8 mouse cellular contexts compared by ENCODE assay signal in the genomic region with DNA sequence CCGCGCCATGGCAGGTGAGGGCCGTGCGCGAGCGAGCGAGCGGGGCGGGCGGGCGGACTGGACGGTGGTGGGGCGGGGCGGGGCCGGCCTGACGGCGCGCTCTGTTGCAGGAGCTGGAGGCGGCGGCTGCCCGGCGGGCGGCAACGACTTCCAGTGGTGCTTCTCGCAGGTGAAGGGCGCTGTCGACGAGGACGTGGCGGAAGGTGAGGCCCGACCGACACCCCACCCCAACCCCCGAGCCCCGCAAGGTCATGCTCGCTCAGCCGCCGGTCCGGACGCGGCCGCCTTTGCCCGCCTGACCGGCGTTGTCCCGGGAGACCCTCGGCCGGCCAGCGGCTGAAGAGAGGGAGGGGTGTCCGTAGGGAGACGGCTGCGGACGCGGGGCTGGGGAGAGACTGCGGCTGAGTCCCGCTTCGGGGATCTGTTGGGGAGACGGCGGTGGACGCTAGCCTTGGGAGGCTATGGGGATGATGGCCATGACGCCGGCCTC. TPM values are rescaled to one million over a fixed set of nuclear protein-coding genes. Genes with fewer than 3 reads are reported as not detected.
DNase-seq lines count a peak whose midpoint lies in the region; ATAC-seq and TF ChIP-seq lines count a peak whose summit lies in the region.

No protein-coding gene starts in this region.

- no peak for TF ChIP-seq EP300 in ES-Bruce4 (IDR thresholded peaks at IDR 0.05; ENCODE audit: insufficient read depth, low read depth, low read length)

- no peak for DNase-seq in kidney, postnatal 4 days
- peak; percentile 23 for DNase-seq in embryonic facial prominence, embryonic 14.5 days (ENCODE audit: low spot score)
- peak; percentile 95 for DNase-seq in midbrain, embryonic 11.5 days (ENCODE audit: low spot score, missing footprints)
- DNase-seq in urinary bladder, adult 2 months (ENCODE audit: low spot score): no peak
- DNase-seq in kidney, postnatal 10 days: no peak

- H3K9me3 ChIP-seq in kidney, embryonic 15.5 days (replicated peaks): no peaks in the 10 kb centered on the region
- no peaks in the 10 kb centered on the region for H3K9me3 ChIP-seq in ES-Bruce4 (replicated peaks; ENCODE audit: control insufficient read depth, insufficient read depth, low read length, poor library complexity, severe bottlenecking)
- H3K9me3 ChIP-seq in embryonic facial prominence, embryonic 14.5 days (ENCODE audit: control insufficient read depth, low read length): no peaks in the 10 kb centered on the region
- no peaks in the 10 kb centered on the region for H3K9me3 ChIP-seq in intestine, embryonic 15.5 days
- no peaks in the 10 kb centered on the region for H3K9me3 ChIP-seq in midbrain, embryonic 11.5 days (ENCODE audit: control insufficient read depth, low read length)

- H3K27me3 ChIP-seq in kidney, embryonic 15.5 days: no peaks in the 10 kb centered on the region
- no peaks in the 10 kb centered on the region for H3K27me3 ChIP-seq in ES-Bruce4 (ENCODE audit: control insufficient read depth, insufficient read depth, low read length, poor library complexity, severe bottlenecking)
- H3K27me3 ChIP-seq in embryonic facial prominence, embryonic 14.5 days (replicated peaks; ENCODE audit: control insufficient read depth, insufficient read depth, low read length): no peaks in the 10 kb centered on the region
- no peaks in the 10 kb centered on the region for H3K27me3 ChIP-seq in intestine, embryonic 15.5 days (replicated peaks)
- H3K27me3 ChIP-seq in midbrain, embryonic 11.5 days (ENCODE audit: control insufficient read depth, insufficient read depth, low read length): no peaks in the 10 kb centered on the region

- peak overlapping the region; percentile 81 for H3K4me2 ChIP-seq in kidney, embryonic 15.5 days
- peak overlapping the region; percentile 85 for H3K4me2 ChIP-seq in embryonic facial prominence, embryonic 14.5 days (ENCODE audit: low read depth, low read length)
- peak overlapping the region; percentile 76 for H3K4me2 ChIP-seq in intestine, embryonic 15.5 days (replicated peaks)
- peak overlapping the region; percentile 73 for H3K4me2 ChIP-seq in midbrain, embryonic 11.5 days

- peak; percentile 90 for ATAC-seq in kidney, embryonic 15.5 days (replicated peaks; ENCODE audit: low FRiP score)
- ATAC-seq in embryonic facial prominence, embryonic 14.5 days (ENCODE audit: low read depth): peak; percentile 82
- peak; percentile 90 for ATAC-seq in intestine, embryonic 15.5 days
- peak; percentile 87 for ATAC-seq in midbrain, embryonic 11.5 days (ENCODE audit: low FRiP score)

- H3K9ac ChIP-seq in kidney, embryonic 15.5 days: peak overlapping the region; percentile 94
- peak overlapping the region; percentile 99 for H3K9ac ChIP-seq in ES-Bruce4 (ENCODE audit: low read depth, poor library complexity, severe bottlenecking)
- H3K9ac ChIP-seq in embryonic facial prominence, embryonic 14.5 days (ENCODE audit: low read depth, low read length): peak overlapping the region; percentile 98
- H3K9ac ChIP-seq in intestine, embryonic 15.5 days: peak overlapping the region; percentile 97
- H3K9ac ChIP-seq in midbrain, embryonic 11.5 days (ENCODE audit: low read length): peak overlapping the region; percentile 96

- H3K4me3 ChIP-seq in kidney, embryonic 15.5 days (replicated peaks): peak overlapping the region; percentile 71
- H3K4me3 ChIP-seq in ES-Bruce4 (ENCODE audit: low read depth, low read length): peak overlapping the region; percentile 89
- H3K4me3 ChIP-seq in embryonic facial prominence, embryonic 14.5 days (ENCODE audit: low read depth, low read length): peak overlapping the region; percentile 97
- peak overlapping the region; percentile 98 for H3K4me3 ChIP-seq in intestine, embryonic 15.5 days (replicated peaks)
- H3K4me3 ChIP-seq in midbrain, embryonic 11.5 days (ENCODE audit: low read depth, low read length): peak overlapping the region; percentile 80

- H3K36me3 ChIP-seq in kidney, embryonic 15.5 days: peaks cover 17% of the 10 kb centered on the region
- H3K36me3 ChIP-seq in ES-Bruce4 (ENCODE audit: control insufficient read depth, insufficient read depth, low read length, poor library complexity, severe bottlenecking): peaks cover 3% of the 10 kb centered on the region; the same call in 1 of the 2 replicates
- H3K36me3 ChIP-seq in embryonic facial prominence, embryonic 14.5 days (ENCODE audit: control insufficient read depth, insufficient read depth, low read length): peaks cover 15% of the 10 kb centered on the region
- H3K36me3 ChIP-seq in intestine, embryonic 15.5 days: no peaks in the 10 kb centered on the region
- H3K36me3 ChIP-seq in midbrain, embryonic 11.5 days (ENCODE audit: control insufficient read depth, insufficient read depth, low read length): no peaks in the 10 kb centered on the region

- peak overlapping the region; percentile 97 for H3K27ac ChIP-seq in kidney, embryonic 15.5 days
- H3K27ac ChIP-seq in ES-Bruce4 (ENCODE audit: insufficient read depth, low read length): peak overlapping the region; percentile 32; the same call in 1 of the 2 replicates
- peak overlapping the region; percentile 93 for H3K27ac ChIP-seq in embryonic facial prominence, embryonic 14.5 days (replicated peaks; ENCODE audit: low read depth, low read length)
- peak overlapping the region; percentile 96 for H3K27ac ChIP-seq in intestine, embryonic 15.5 days
- H3K27ac ChIP-seq in midbrain, embryonic 11.5 days (ENCODE audit: low read depth, low read length): peak overlapping the region; percentile 89

- TF ChIP-seq CTCF in ES-Bruce4 (IDR thresholded peaks at IDR 0.05; ENCODE audit: low read depth, low read length): no peak

- 0% methylated on average over 44 of the region's 61 CpGs for WGBS in kidney, embryonic 15.5 days
- WGBS in embryonic facial prominence, embryonic 14.5 days: under 1% methylated on average over 13 of the region's 61 CpGs
- under 1% methylated on average over 59 of the region's 61 CpGs for WGBS in intestine, embryonic 15.5 days
- WGBS in midbrain, embryonic 11.5 days: under 1% methylated on average over 60 of the region's 61 CpGs

- H3K4me1 ChIP-seq in kidney, embryonic 15.5 days: peaks cover 42% of the 10 kb centered on the region
- H3K4me1 ChIP-seq in ES-Bruce4 (ENCODE audit: control insufficient read depth, insufficient read depth, low read length): peaks cover 2% of the 10 kb centered on the region
- H3K4me1 ChIP-seq in embryonic facial prominence, embryonic 14.5 days (ENCODE audit: control insufficient read depth, insufficient read depth, low read length): peaks cover 33% of the 10 kb centered on the region
- H3K4me1 ChIP-seq in intestine, embryonic 15.5 days (replicated peaks): peaks cover 23% of the 10 kb centered on the region
- peaks cover 31% of the 10 kb centered on the region for H3K4me1 ChIP-seq in midbrain, embryonic 11.5 days (ENCODE audit: control insufficient read depth, insufficient read depth, low read length)

- TF ChIP-seq POLR2A in ES-Bruce4 (IDR thresholded peaks at IDR 0.05; ENCODE audit: insufficient read depth, low read length): no peak

RNA-seq across cellular contexts. Expression of gene Mapk1ip1, which starts 0.5 kb away (rescaled TPM):
- polyA plus RNA-seq in kidney, embryonic 15.5 days (2015; fragmentation: Nextera tagmentation; extraction: Ambion mirVana): 14.5 and 15.3 TPM in 2 replicates
- 22.9 and 24.7 TPM in 2 replicates for polyA plus RNA-seq in ES-Bruce4 (2011; ENCODE audit: insufficient read depth, insufficient read length, low read depth, missing spikeins)
- 13.6 and 16.0 TPM in 2 replicates for polyA plus RNA-seq in embryonic facial prominence, embryonic 14.5 days (2014; fragmentation: Nextera tagmentation; extraction: Ambion mirVana)
- polyA plus RNA-seq in intestine, embryonic 15.5 days (2015; fragmentation: Nextera tagmentation; extraction: Ambion mirVana): 10.7 and 12.9 TPM in 2 replicates
- polyA plus RNA-seq in midbrain, embryonic 11.5 days (2014; fragmentation: Nextera tagmentation; extraction: Ambion mirVana): 16.2 and 16.8 TPM in 2 replicates
- polyA plus RNA-seq in urinary bladder, adult 2 months (2012; rRNA removed): 43.6 and 47.4 TPM in 2 replicates

RNA-seq across cellular contexts. Expression of gene Ppp2r2d, which starts 0.7 kb away (rescaled TPM):
- 35.1 and 37.3 TPM in 2 replicates for polyA plus RNA-seq in kidney, embryonic 15.5 days (2015; fragmentation: Nextera tagmentation; extraction: Ambion mirVana)
- 85.7 and 88.8 TPM in 2 replicates for polyA plus RNA-seq in ES-Bruce4 (2011; ENCODE audit: insufficient read depth, insufficient read length, low read depth, missing spikeins)
- polyA plus RNA-seq in embryonic facial prominence, embryonic 14.5 days (2014; fragmentation: Nextera tagmentation; extraction: Ambion mirVana): 40.5 and 42.5 TPM in 2 replicates
- 28.7 and 32.0 TPM in 2 replicates for polyA plus RNA-seq in intestine, embryonic 15.5 days (2015; fragmentation: Nextera tagmentation; extraction: Ambion mirVana)
- 76.2 and 79.7 TPM in 2 replicates for polyA plus RNA-seq in midbrain, embryonic 11.5 days (2014; fragmentation: Nextera tagmentation; extraction: Ambion mirVana)
- 36.9 and 38.5 TPM in 2 replicates for polyA plus RNA-seq in urinary bladder, adult 2 months (2012; rRNA removed)

Comparison
In these comparisons a context has a peak if more than half of its experiments do, and no peak if none do; other contexts are left out.
1. H3K27ac ChIP-seq: peak in every context shown above with its lines; median percentile 97 in kidney, embryonic 15.5 days; 96 in intestine, embryonic 15.5 days; 93 in embryonic facial prominence, embryonic 14.5 days; 89 in midbrain, embryonic 11.5 days; 32 in ES-Bruce4.
2. DNase-seq: peak in embryonic facial prominence, embryonic 14.5 days (single experiment) and midbrain, embryonic 11.5 days (single experiment); none in kidney, postnatal 4 days (0 of 2), urinary bladder, adult 2 months (single experiment) and kidney, postnatal 10 days (single experiment).
3. Peak in every context shown above with its lines, with median percentiles within 50 percentile points of each other: ATAC-seq, H3K4me2 ChIP-seq, H3K4me3 ChIP-seq and H3K9ac ChIP-seq.